Mouse (Mus musculus): ENCODE data around the gene Entpd7. TPM values are rescaled to one million over a fixed set of nuclear protein-coding genes. Genes with fewer than 3 reads are reported as not detected.
A peak's percentile ranks its signal among the peaks of the same experiment; 100 is the strongest.

Entpd7 gene
- polyA plus RNA-seq, 1 experiment: 11.7 TPM

- Histone ChIP-seq H3K4me3 (replicated peaks; ENCODE audit: insufficient read depth, low read depth, low read length) (no peak overlapping the region), H3K4me1 (ENCODE audit: control insufficient read depth, insufficient read depth, low read length) (no peaks in the 10 kb centered on the region), H3K27ac (ENCODE audit: insufficient read depth, low read length) (no peak overlapping the region), H3K27me3 (ENCODE audit: control insufficient read depth, insufficient read depth, low read length) (no peaks in the 10 kb centered on the region)
- no peak for DNase-seq
- TF ChIP-seq CTCF (IDR thresholded peaks at IDR 0.05; ENCODE audit: borderline replicate concordance, insufficient read depth, low read depth, low read length) (no peak), POLR2A (IDR thresholded peaks at IDR 0.05; ENCODE audit: borderline replicate concordance, insufficient read depth, low read length) (no peak)
- WGBS: 84% methylated on average over 8 of the region's 8 CpGs
These were observed 10.9 kb upstream of the Entpd7 start for GRCm38 (mm10) chr19:43678467-43679003.

DNA sequence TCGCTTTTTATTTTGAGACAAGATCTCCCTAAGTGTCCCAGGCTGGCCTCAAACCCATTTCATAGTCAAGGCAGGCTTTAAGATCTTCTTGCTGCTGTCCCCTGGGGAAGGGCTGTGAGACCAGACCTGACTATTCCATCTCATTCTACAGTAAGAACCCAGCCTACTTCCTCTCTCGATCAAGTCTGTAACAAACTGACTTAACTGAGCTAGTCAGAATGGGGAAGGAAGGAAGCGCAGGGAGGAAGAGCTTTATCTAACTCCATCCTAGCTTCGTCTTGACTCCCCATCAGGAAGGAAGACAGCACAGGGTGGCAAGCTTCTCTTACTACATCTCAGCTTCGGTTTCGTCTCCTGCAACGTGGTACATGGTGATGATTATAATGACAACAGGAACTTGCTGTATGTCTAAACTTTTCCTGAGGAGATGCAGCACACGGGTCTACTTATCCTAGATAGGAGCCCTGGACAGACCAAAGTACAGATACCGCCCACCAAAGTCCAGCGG lies 9.9 kb upstream of the Entpd7 start:
- H3K27me3 ChIP-seq (ENCODE audit: control insufficient read depth, insufficient read depth, low read length): no peaks in the 10 kb centered on the region
- WGBS: 85% methylated on average over 10 of the region's 10 CpGs
- no peak for DNase-seq
- H3K27ac ChIP-seq (ENCODE audit: insufficient read depth, low read length): no peak overlapping the region
- no peaks in the 10 kb centered on the region for H3K4me1 ChIP-seq (ENCODE audit: control insufficient read depth, insufficient read depth, low read length)
- TF ChIP-seq CTCF (IDR thresholded peaks at IDR 0.05; ENCODE audit: borderline replicate concordance, insufficient read depth, low read depth, low read length): no peak
- no peak for TF ChIP-seq POLR2A (IDR thresholded peaks at IDR 0.05; ENCODE audit: borderline replicate concordance, insufficient read depth, low read length)
- no peak overlapping the region for H3K4me3 ChIP-seq (replicated peaks; ENCODE audit: insufficient read depth, low read depth, low read length)

GRCm38 (mm10) chr19:43681541-43681940 lies 7.9 kb upstream of the Entpd7 start:
- H3K4me1 ChIP-seq (ENCODE audit: control insufficient read depth, insufficient read depth, low read length): no peaks in the 10 kb centered on the region
- DNase-seq: no peak
- H3K27me3 ChIP-seq (ENCODE audit: control insufficient read depth, insufficient read depth, low read length): no peaks in the 10 kb centered on the region
- H3K27ac ChIP-seq (ENCODE audit: insufficient read depth, low read length): no peak overlapping the region
- H3K4me3 ChIP-seq (replicated peaks; ENCODE audit: insufficient read depth, low read depth, low read length): no peak overlapping the region
- WGBS: 74% methylated on average over 4 of the region's 4 CpGs
- TF ChIP-seq CTCF (IDR thresholded peaks at IDR 0.05; ENCODE audit: borderline replicate concordance, insufficient read depth, low read depth, low read length) (no peak), POLR2A (IDR thresholded peaks at IDR 0.05; ENCODE audit: borderline replicate concordance, insufficient read depth, low read length) (no peak)

DNA sequence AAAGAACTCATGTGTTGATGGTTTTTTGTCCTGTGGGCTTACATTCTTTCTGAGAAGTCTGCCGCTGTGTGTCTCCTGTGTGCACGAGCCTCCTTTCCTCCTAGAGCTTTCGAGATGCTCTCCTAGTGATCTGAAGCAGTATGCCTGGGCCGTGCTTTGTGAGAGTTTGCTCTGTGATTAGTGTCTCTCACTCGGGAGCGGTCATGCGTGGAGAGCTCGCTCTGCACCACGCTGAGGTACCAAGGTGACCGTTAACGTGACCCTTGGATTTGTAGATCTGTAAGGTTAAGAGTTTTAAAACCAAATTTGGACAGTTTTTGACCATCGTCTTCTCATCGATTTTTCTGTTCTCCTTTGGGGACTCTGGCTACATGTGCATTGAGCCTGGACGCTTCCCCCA lies 3.3 kb downstream of the Entpd7 start:
- H3K4me1 ChIP-seq (ENCODE audit: control insufficient read depth, insufficient read depth, low read length): peaks cover 11% of the 10 kb centered on the region
- WGBS: 52% methylated on average over 14 of the region's 14 CpGs
- TF ChIP-seq POLR2A (IDR thresholded peaks at IDR 0.05; ENCODE audit: borderline replicate concordance, insufficient read depth, low read length) (no peak), CTCF (IDR thresholded peaks at IDR 0.05; ENCODE audit: borderline replicate concordance, insufficient read depth, low read depth, low read length) (no peak)
- DNase-seq: no peak
- H3K4me3 ChIP-seq (replicated peaks; ENCODE audit: insufficient read depth, low read depth, low read length): no peak overlapping the region
- H3K27me3 ChIP-seq (ENCODE audit: control insufficient read depth, insufficient read depth, low read length): no peaks in the 10 kb centered on the region
- no peak overlapping the region for H3K27ac ChIP-seq (ENCODE audit: insufficient read depth, low read length)

DNA sequence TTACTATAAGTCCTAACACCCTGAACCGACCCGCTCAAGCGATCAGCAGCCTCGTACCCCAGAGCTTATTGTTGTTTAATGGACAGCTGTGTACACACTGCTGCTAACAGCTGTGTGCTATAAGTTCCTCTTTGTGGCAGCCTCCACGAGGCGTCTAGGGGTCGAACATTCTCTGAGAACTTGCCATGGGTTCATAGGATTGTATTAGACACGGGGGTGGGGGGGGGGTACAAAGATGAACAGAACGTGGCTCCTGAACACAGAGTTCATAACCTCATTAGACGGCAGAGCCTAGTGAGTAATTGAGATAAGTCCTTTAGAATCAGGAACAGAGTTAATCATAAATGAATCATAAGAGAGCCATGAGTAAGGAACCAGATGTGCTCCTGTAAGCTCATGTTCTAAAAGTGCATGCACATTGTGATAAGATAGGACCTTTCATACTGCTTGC lies 6.1 kb downstream of the Entpd7 start:
- H3K4me1 ChIP-seq (ENCODE audit: control insufficient read depth, insufficient read depth, low read length): peaks cover 15% of the 10 kb centered on the region
- no peak overlapping the region for H3K27ac ChIP-seq (ENCODE audit: insufficient read depth, low read length)
- no peak overlapping the region for H3K4me3 ChIP-seq (replicated peaks; ENCODE audit: insufficient read depth, low read depth, low read length)
- 65% methylated on average over 10 of the region's 10 CpGs for WGBS
- TF ChIP-seq POLR2A (IDR thresholded peaks at IDR 0.05; ENCODE audit: borderline replicate concordance, insufficient read depth, low read length): no peak
- no peak for TF ChIP-seq CTCF (IDR thresholded peaks at IDR 0.05; ENCODE audit: borderline replicate concordance, insufficient read depth, low read depth, low read length)
- H3K27me3 ChIP-seq (ENCODE audit: control insufficient read depth, insufficient read depth, low read length): no peaks in the 10 kb centered on the region
- no peak for DNase-seq

DNA sequence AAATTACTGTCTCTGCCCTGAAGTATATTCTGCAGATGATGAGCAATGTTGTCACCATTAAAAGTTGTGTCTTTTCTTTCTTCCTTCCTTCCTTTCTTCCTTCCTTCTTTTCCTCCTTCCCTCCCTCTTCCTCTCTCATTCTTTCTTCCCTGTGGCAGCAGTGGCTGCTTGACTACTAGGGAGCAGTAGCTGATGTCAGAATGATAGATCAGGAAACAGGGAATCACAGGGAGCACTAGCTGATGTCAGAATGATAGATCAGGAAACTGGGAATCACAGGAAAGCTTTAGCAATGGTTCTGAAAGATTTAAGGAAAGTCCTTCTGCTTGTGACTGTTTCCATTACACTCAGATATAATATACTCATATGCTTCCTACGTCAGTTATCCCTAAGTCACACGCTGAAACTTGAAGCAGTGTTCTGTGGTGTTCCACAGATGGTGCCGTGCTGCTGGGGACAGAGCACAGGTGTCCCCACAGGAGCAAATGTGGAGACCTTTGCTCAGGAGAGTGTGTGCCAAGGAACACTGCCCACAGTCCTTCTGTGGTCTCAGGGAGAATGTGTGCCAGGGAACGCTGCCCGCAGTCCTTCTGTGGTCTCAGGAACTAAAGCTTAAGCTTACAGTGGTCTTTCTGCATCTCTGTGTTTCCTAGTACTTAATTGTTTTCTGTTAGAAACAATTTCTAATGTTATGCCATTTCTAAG lies 8.3 kb downstream of the Entpd7 start:
- TF ChIP-seq CTCF (IDR thresholded peaks at IDR 0.05; ENCODE audit: borderline replicate concordance, insufficient read depth, low read depth, low read length): no peak
- TF ChIP-seq POLR2A (IDR thresholded peaks at IDR 0.05; ENCODE audit: borderline replicate concordance, insufficient read depth, low read length): no peak
- Histone ChIP-seq H3K27me3 (ENCODE audit: control insufficient read depth, insufficient read depth, low read length) (no peaks in the 10 kb centered on the region), H3K4me3 (replicated peaks; ENCODE audit: insufficient read depth, low read depth, low read length) (no peak overlapping the region), H3K27ac (ENCODE audit: insufficient read depth, low read length) (0 out of 2 replicates have a peak overlapping the region, but pooled peaks have one; percentile 26), H3K4me1 (ENCODE audit: control insufficient read depth, insufficient read depth, low read length) (peaks cover 13% of the 10 kb centered on the region)
- peak; percentile 29 to 46 for DNase-seq
- 12% methylated on average over 5 of the region's 5 CpGs for WGBS

- H3K27ac ChIP-seq (ENCODE audit: insufficient read depth, low read length): no peak overlapping the region
These were observed 9.7 kb downstream of the Entpd7 start for GRCm38 (mm10) chr19:43699021-43699762.

More at GRCm38 (mm10) chr19:43699021-43699762, 9.7 kb downstream of the Entpd7 start:
- no peak overlapping the region for H3K4me3 ChIP-seq (replicated peaks; ENCODE audit: insufficient read depth, low read depth, low read length)
- H3K27me3 ChIP-seq (ENCODE audit: control insufficient read depth, insufficient read depth, low read length): no peaks in the 10 kb centered on the region
- DNase-seq: no peak
- peaks cover 11% of the 10 kb centered on the region for H3K4me1 ChIP-seq (ENCODE audit: control insufficient read depth, insufficient read depth, low read length)
- TF ChIP-seq POLR2A (IDR thresholded peaks at IDR 0.05; ENCODE audit: borderline replicate concordance, insufficient read depth, low read length) (no peak), CTCF (IDR thresholded peaks at IDR 0.05; ENCODE audit: borderline replicate concordance, insufficient read depth, low read depth, low read length) (no peak)
- 50% methylated on average over 11 of the region's 11 CpGs for WGBS
